Mouse (Mus musculus) small intestine, adult 2 months (tissue): ENCODE data around the gene Nfib.

Experiments used
- CTCF ChIP-seq: fragments of 200-500 bp; IDR thresholded peaks from 2 replicates; pipeline ENCODE4 v1.5.1; 2012; ENCODE audit warnings: low read depth, mild to moderate bottlenecking, control low read depth, inconsistent platforms, low read length, moderate library complexity, mixed read lengths; ENCODE audit not compliant: insufficient replicate concordance, insufficient read length; ENCODE audit errors: extremely low read depth
- POLR2A ChIP-seq: fragments of 200-500 bp; IDR thresholded peaks from 2 replicates; pipeline ENCODE4 v1.6.1; 2012; ENCODE audit warnings: low read depth, mild to moderate bottlenecking, control low read depth, inconsistent platforms, low read length, moderate library complexity

GRCm38 (mm10) chr4:82702808-82703207 lies 2.7 kb downstream of the Nfib start:
- no peak for TF ChIP-seq POLR2A
- no peak for TF ChIP-seq CTCF
